Mouse (Mus musculus) testis, adult 2 months (tissue): ENCODE measurements at regions not wholly inside any gene's neighbourhood (a gene's known extent, or its start where the extent isn't known, plus 50 kb on each side); places are given as distances from the start of the nearest gene placed in this dataset.

Experiments
- CTCF ChIP-seq: fragments of 200-500 bp; IDR thresholded peaks from 2 replicates; pipeline ENCODE4 v1.5.1; 2012; ENCODE audit warnings: low read depth, mild to moderate bottlenecking, inconsistent platforms, low read length, moderate library complexity; ENCODE audit not compliant: control insufficient read depth, insufficient read depth, insufficient replicate concordance
- POLR2A ChIP-seq: fragments of 200-500 bp; IDR thresholded peaks from 2 replicates; pipeline ENCODE4 v1.6.1; 2012; ENCODE audit warnings: low read depth, mild to moderate bottlenecking, inconsistent platforms, low read length, moderate library complexity; ENCODE audit not compliant: control insufficient read depth

DNA sequence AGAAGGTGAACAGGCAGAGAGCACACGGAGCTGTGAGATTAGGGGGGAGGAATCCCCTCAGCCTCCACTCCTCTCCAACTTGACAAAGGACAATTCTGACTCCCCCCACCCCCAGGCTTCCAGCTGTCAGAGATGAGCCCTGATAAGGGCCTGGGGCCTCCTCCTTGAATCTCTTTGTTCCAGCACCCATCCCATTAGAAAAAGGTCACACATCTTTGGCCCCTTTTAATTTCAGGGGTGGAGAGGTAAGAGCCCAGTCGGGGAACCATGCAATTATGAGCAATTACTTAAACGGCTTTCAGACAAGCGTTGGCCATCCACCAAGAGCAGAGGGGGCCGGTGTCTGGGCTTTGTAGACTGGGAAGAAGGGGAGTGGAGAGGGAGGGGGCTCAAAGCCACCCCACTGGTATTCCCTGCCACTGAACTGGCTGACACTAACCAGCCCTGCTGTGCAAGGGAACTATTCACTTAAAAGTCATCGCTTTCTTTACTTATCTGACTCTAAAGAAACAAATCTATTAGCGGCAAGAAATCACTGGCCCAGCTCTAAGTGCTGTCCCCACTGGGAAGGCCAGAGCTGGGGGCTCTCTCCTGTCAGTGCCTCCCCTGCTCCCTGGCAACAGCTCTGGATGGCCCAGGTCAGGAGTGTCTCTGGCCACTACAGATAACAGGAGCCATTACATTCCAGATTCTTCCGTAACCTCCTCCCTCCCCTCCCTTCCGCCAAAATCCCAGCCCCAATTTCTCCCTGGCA lies 98.4 kb upstream of the Cdkn3 start:
- TF ChIP-seq CTCF: no peak
- no peak for TF ChIP-seq POLR2A
